Mouse (Mus musculus) lung, postnatal 36 days (tissue): ENCODE measurements around the gene Tom1l2.

Source experiments
- DNase-seq: peaks from one replicate; pipeline ENCODE4 v3.0.0; 2022; ENCODE audit warnings: mixed read lengths

Gene Tom1l2

GRCm38 (mm10) chr11:60262396-60262795, 90.3 kb downstream of the Tom1l2 start:
- DNase-seq = no peak

- DNase-seq = no peak
Measured at GRCm38 (mm10) chr11:60260743-60261142, 92.0 kb downstream of the Tom1l2 start.

- no peak for DNase-seq
Measured at GRCm38 (mm10) chr11:60257696-60258095, 95.0 kb downstream of the Tom1l2 start.

GRCm38 (mm10) chr11:60256713-60257112, 96.0 kb downstream of the Tom1l2 start:
- no peak for DNase-seq

GRCm38 (mm10) chr11:60256176-60256681, 96.5 kb downstream of the Tom1l2 start:
- DNase-seq = no peak

GRCm38 (mm10) chr11:60255639-60256038, 97.1 kb downstream of the Tom1l2 start:
- DNase-seq = no peak

- no peak for DNase-seq
Measured at GRCm38 (mm10) chr11:60255181-60255580, 97.5 kb downstream of the Tom1l2 start.

- no peak for DNase-seq
Measured at GRCm38 (mm10) chr11:60254308-60254707, 98.4 kb downstream of the Tom1l2 start.

GRCm38 (mm10) chr11:60253546-60253945, 99.2 kb downstream of the Tom1l2 start:
- DNase-seq = peak; percentile 25

GRCm38 (mm10) chr11:60250971-60251643, 101.6 kb downstream of the Tom1l2 start:
- DNase-seq = peak; percentile 88

GRCm38 (mm10) chr11:60249885-60250284, 102.8 kb downstream of the Tom1l2 start:
- DNase-seq = no peak

GRCm38 (mm10) chr11:60248596-60249404, 103.9 kb downstream of the Tom1l2 start:
- no peak for DNase-seq

- DNase-seq = peak; percentile 42
Measured at GRCm38 (mm10) chr11:60247753-60248550, 104.8 kb downstream of the Tom1l2 start.

GRCm38 (mm10) chr11:60246077-60246476, 106.6 kb downstream of the Tom1l2 start:
- DNase-seq = no peak

- no peak for DNase-seq
Measured at GRCm38 (mm10) chr11:60244503-60245143, 108.1 kb downstream of the Tom1l2 start.

GRCm38 (mm10) chr11:60240509-60240908, 112.2 kb downstream of the Tom1l2 start:
- DNase-seq = no peak

- DNase-seq = no peak
Measured at GRCm38 (mm10) chr11:60235351-60235750, 117.4 kb downstream of the Tom1l2 start.

- no peak for DNase-seq
Measured at GRCm38 (mm10) chr11:60233235-60233634, 119.5 kb downstream of the Tom1l2 start.

GRCm38 (mm10) chr11:60232441-60233058, 120.2 kb downstream of the Tom1l2 start:
- DNase-seq = peak; percentile 49

GRCm38 (mm10) chr11:60231951-60232350, 120.8 kb downstream of the Tom1l2 start:
- no peak for DNase-seq

- no peak for DNase-seq
Measured at GRCm38 (mm10) chr11:60231326-60231725, 121.4 kb downstream of the Tom1l2 start.

- no peak for DNase-seq
Measured at GRCm38 (mm10) chr11:60230512-60230911, 122.2 kb downstream of the Tom1l2 start.
